8 mouse cellular contexts compared by ENCODE assay signal in genomic region chr19:9898339-9899066, GRCm38 (mm10). TPM values are rescaled to one million over a fixed set of nuclear protein-coding genes. Genes with fewer than 3 reads are reported as not detected.
DNase-seq lines count a peak whose midpoint lies in the region; ATAC-seq and TF ChIP-seq lines count a peak whose summit lies in the region.

No protein-coding gene starts in this region.

- no peak for ATAC-seq in kidney, embryonic 15.5 days (replicated peaks; ENCODE audit: low FRiP score)
- ATAC-seq in heart, embryonic 12.5 days (ENCODE audit: insufficient number of reproducible peaks, low FRiP score), result 0 out of 2 replicates have a peak, but pooled peaks have one; percentile 7
- ATAC-seq in limb, embryonic 15.5 days (ENCODE audit: insufficient number of reproducible peaks, low FRiP score, low TSS enrichment, low read depth), result no peak
- ATAC-seq in midbrain, postnatal 0 days (ENCODE audit: low FRiP score), result no peak

- TF ChIP-seq POLR2A in bone marrow, adult 2 months (IDR thresholded peaks at IDR 0.05; ENCODE audit: borderline replicate concordance, control insufficient read depth, low read depth, low read length), result no peak

- H3K27me3 ChIP-seq in kidney, embryonic 15.5 days, result no peaks in the 10 kb centered on the region
- H3K27me3 ChIP-seq in heart, embryonic 12.5 days (replicated peaks), result no peaks in the 10 kb centered on the region
- H3K27me3 ChIP-seq in limb, embryonic 15.5 days, result no peaks in the 10 kb centered on the region
- H3K27me3 ChIP-seq in midbrain, postnatal 0 days (ENCODE audit: insufficient read depth, low read length), result no peaks in the 10 kb centered on the region

- H3K4me1 ChIP-seq in kidney, embryonic 15.5 days, result peaks cover 23% of the 10 kb centered on the region
- H3K4me1 ChIP-seq in bone marrow, adult 2 months (ENCODE audit: control insufficient read depth, insufficient read depth, low read length), result peaks cover 1% of the 10 kb centered on the region; the same call in 1 of the 2 replicates
- peaks cover 19% of the 10 kb centered on the region for H3K4me1 ChIP-seq in heart, embryonic 12.5 days (replicated peaks)
- peaks cover 21% of the 10 kb centered on the region for H3K4me1 ChIP-seq in limb, embryonic 15.5 days
- peaks cover 6% of the 10 kb centered on the region; the same call in 1 of the 2 replicates for H3K4me1 ChIP-seq in midbrain, postnatal 0 days (ENCODE audit: insufficient read depth, low read length)

- TF ChIP-seq CTCF in bone marrow, adult 2 months (IDR thresholded peaks at IDR 0.05; ENCODE audit: control insufficient read depth, insufficient read depth, low read length), result no peak
- no peak for TF ChIP-seq CTCF in midbrain, postnatal 0 days (IDR thresholded peaks at IDR 0.05)

- H3K4me3 ChIP-seq in kidney, embryonic 15.5 days (replicated peaks), result peak overlapping the region; percentile 80
- peak overlapping the region; percentile 72 for H3K4me3 ChIP-seq in bone marrow, adult 2 months (replicated peaks; ENCODE audit: control insufficient read depth, low read depth, low read length)
- H3K4me3 ChIP-seq in heart, embryonic 12.5 days, result peak overlapping the region; percentile 96
- H3K4me3 ChIP-seq in limb, embryonic 15.5 days, result peak overlapping the region; percentile 81
- H3K4me3 ChIP-seq in midbrain, postnatal 0 days (ENCODE audit: low read depth, low read length), result peak overlapping the region; percentile 80

- WGBS in kidney, embryonic 15.5 days, result 10% methylated on average over 17 of the region's 17 CpGs
- 4% methylated on average over 17 of the region's 17 CpGs for WGBS in bone marrow, adult 2 months
- 10% methylated on average over 17 of the region's 17 CpGs for WGBS in heart, embryonic 12.5 days
- WGBS in limb, embryonic 15.5 days, result 8% methylated on average over 17 of the region's 17 CpGs
- WGBS in midbrain, postnatal 0 days, result 10% methylated on average over 17 of the region's 17 CpGs

- H3K4me2 ChIP-seq in kidney, embryonic 15.5 days, result peak overlapping the region; percentile 66
- peak overlapping the region; percentile 86 for H3K4me2 ChIP-seq in heart, embryonic 12.5 days
- H3K4me2 ChIP-seq in limb, embryonic 15.5 days, result peak overlapping the region; percentile 60
- H3K4me2 ChIP-seq in midbrain, postnatal 0 days (ENCODE audit: low read depth, low read length, poor library complexity, severe bottlenecking), result peak overlapping the region; percentile 95

- DNase-seq in kidney, postnatal 4 days, result no peak
- DNase-seq in midbrain, postnatal 0 days (ENCODE audit: low spot score), result no peak
- DNase-seq in layer of hippocampus, postnatal 25 days (ENCODE audit: extremely low spot score in 1 of 2, low spot score in 1 of 2), result no peak
- DNase-seq in ovary, adult 18-20 months (ENCODE audit: low spot score), result no peak

- no peaks in the 10 kb centered on the region for H3K9me3 ChIP-seq in kidney, embryonic 15.5 days (replicated peaks)
- no peaks in the 10 kb centered on the region for H3K9me3 ChIP-seq in heart, embryonic 12.5 days (replicated peaks)
- no peaks in the 10 kb centered on the region for H3K9me3 ChIP-seq in limb, embryonic 15.5 days
- H3K9me3 ChIP-seq in midbrain, postnatal 0 days (ENCODE audit: low read length), result no peaks in the 10 kb centered on the region

- peak overlapping the region; percentile 96 for H3K27ac ChIP-seq in kidney, embryonic 15.5 days
- H3K27ac ChIP-seq in bone marrow, adult 2 months (ENCODE audit: control insufficient read depth, insufficient read depth, low read depth, low read length, poor library complexity), result peak overlapping the region; percentile 84
- peak overlapping the region; percentile 84 for H3K27ac ChIP-seq in heart, embryonic 12.5 days (ENCODE audit: poor library complexity, severe bottlenecking)
- peak overlapping the region; percentile 80 for H3K27ac ChIP-seq in limb, embryonic 15.5 days
- no peak overlapping the region; the same call in 1 of the 2 replicates for H3K27ac ChIP-seq in midbrain, postnatal 0 days (ENCODE audit: low read depth, low read length)

- peaks cover 26% of the 10 kb centered on the region for H3K36me3 ChIP-seq in kidney, embryonic 15.5 days
- peaks cover 19% of the 10 kb centered on the region for H3K36me3 ChIP-seq in heart, embryonic 12.5 days
- peaks cover 24% of the 10 kb centered on the region for H3K36me3 ChIP-seq in limb, embryonic 15.5 days
- peaks cover 14% of the 10 kb centered on the region for H3K36me3 ChIP-seq in midbrain, postnatal 0 days (ENCODE audit: insufficient read depth, low read length)

- H3K9ac ChIP-seq in kidney, embryonic 15.5 days, result peak overlapping the region; percentile 78
- peak overlapping the region; percentile 91 for H3K9ac ChIP-seq in heart, embryonic 12.5 days
- peak overlapping the region; percentile 60 for H3K9ac ChIP-seq in limb, embryonic 15.5 days
- peak overlapping the region; percentile 55 for H3K9ac ChIP-seq in midbrain, postnatal 0 days (replicated peaks; ENCODE audit: low read length, poor library complexity, severe bottlenecking)

RNA-seq across cellular contexts. Expression of gene Incenp, which starts 0.8 kb away (rescaled TPM):
- 105 and 112 TPM in 2 replicates for polyA plus RNA-seq in kidney, embryonic 15.5 days (2015; fragmentation: Nextera tagmentation; extraction: Ambion mirVana)
- polyA plus RNA-seq in bone marrow, adult 2 months (2011; ENCODE audit: insufficient read depth, insufficient read length, low replicate concordance, missing spikeins), result 277 and 301 TPM in 2 replicates
- 82.2 and 83.0 TPM in 2 replicates for polyA plus RNA-seq in heart, embryonic 12.5 days (2016; fragmentation: Nextera tagmentation; extraction: Ambion mirVana)
- polyA plus RNA-seq in limb, embryonic 15.5 days (2015; fragmentation: Nextera tagmentation; extraction: Ambion mirVana), result 83.1 and 90.5 TPM in 2 replicates
- 11.0 and 20.0 TPM in 2 replicates for total RNA-seq in midbrain, postnatal 0 days (2014; rRNA removed)
- 13.3 and 13.8 TPM in 2 replicates for polyA plus RNA-seq in midbrain, postnatal 0 days (2015; fragmentation: Nextera tagmentation; extraction: Ambion mirVana)
- 10 to 100 TPM; 13.2 to 14.8 TPM for total RNA-seq in layer of hippocampus, postnatal 25 days (2021)

RNA-seq across cellular contexts. Expression of gene Scgb2a2, which starts 51.1 kb away (rescaled TPM):
- not detected in 2 replicates for polyA plus RNA-seq in kidney, embryonic 15.5 days (2015; fragmentation: Nextera tagmentation; extraction: Ambion mirVana)
- not detected in 2 replicates for polyA plus RNA-seq in bone marrow, adult 2 months (2011; ENCODE audit: insufficient read depth, insufficient read length, low replicate concordance, missing spikeins)
- polyA plus RNA-seq in heart, embryonic 12.5 days (2016; fragmentation: Nextera tagmentation; extraction: Ambion mirVana), result not detected in 2 replicates
- not detected in 2 replicates for polyA plus RNA-seq in limb, embryonic 15.5 days (2015; fragmentation: Nextera tagmentation; extraction: Ambion mirVana)
- not detected in 2 replicates for total RNA-seq in midbrain, postnatal 0 days (2014; rRNA removed)
- polyA plus RNA-seq in midbrain, postnatal 0 days (2015; fragmentation: Nextera tagmentation; extraction: Ambion mirVana), result not detected in 2 replicates
- not detected for total RNA-seq in layer of hippocampus, postnatal 25 days (2021)
